Mouse (Mus musculus) CH12.LX (cell line): ENCODE measurements around the gene Fam3b. TPM values are rescaled to one million over a fixed set of nuclear protein-coding genes. Genes with fewer than 3 reads are reported as not detected.

Experiments
- DNase-seq: peaks from one replicate; pipeline ENCODE4 v3.0.0-alpha.2; 2013; ENCODE audit errors: extremely low read depth
- H3K27ac ChIP-seq: 2 replicates; pipeline ENCODE4 v1.5.1; 2012; ENCODE audit warnings: low read depth, mild to moderate bottlenecking, control low read depth, moderate library complexity; ENCODE audit not compliant: insufficient read depth
- H3K27me3 ChIP-seq: replicated peaks from 2 replicates; pipeline ENCODE3; 2012; ENCODE audit warnings: inconsistent platforms
- H3K36me3 ChIP-seq, 2 experiments: replicated peaks in 1 of 2; 2 replicates each; pipeline versions ENCODE3 to v1.6.1; 2012; ENCODE audit warnings: inconsistent platforms in 1 of 2, low read length in 1 of 2, mild to moderate bottlenecking in 1 of 2, mixed read lengths in 1 of 2, moderate library complexity in 1 of 2; ENCODE audit not compliant: control insufficient read depth in 1 of 2, insufficient read depth in 1 of 2
- H3K4me1 ChIP-seq, 2 experiments: 2 replicates each; pipeline ENCODE4 v1.6.1; 2012; ENCODE audit warnings: inconsistent platforms in 1 of 2, moderate library complexity in 1 of 2; ENCODE audit not compliant: insufficient read depth in 2 of 2, control insufficient read depth in 1 of 2
- H3K4me2 ChIP-seq: 2 replicates; pipeline ENCODE4 v1.6.1; 2012; ENCODE audit warnings: low read depth, mild to moderate bottlenecking, control low read depth; ENCODE audit not compliant: poor library complexity, insufficient read depth, severe bottlenecking
- H3K4me3 ChIP-seq, 3 experiments: fragments of 150-350 bp in 1 of 3; sonication (generic) in 1 of 3; replicated peaks in 1 of 3; 2 replicates each; pipeline versions ENCODE3 to v1.5.1; 2011 to 2012; ENCODE audit warnings: low read depth in 2 of 3, low read length in 2 of 3, mild to moderate bottlenecking in 2 of 3, moderate library complexity in 2 of 3, control low read depth in 1 of 3, improper control_type of control experiment in 1 of 3, inconsistent platforms in 1 of 3, mixed read lengths in 1 of 3; ENCODE audit not compliant: poor library complexity in 1 of 3
- H3K79me2 ChIP-seq: replicated peaks from 2 replicates; pipeline ENCODE4 v1.6.1; 2012; ENCODE audit warnings: mild to moderate bottlenecking, moderate library complexity; ENCODE audit not compliant: control insufficient read depth, poor library complexity, insufficient read depth, severe bottlenecking; ENCODE audit errors: extremely low read depth
- H3K9ac ChIP-seq: 2 replicates; pipeline ENCODE4 v1.6.1; 2012; ENCODE audit warnings: low read depth, mild to moderate bottlenecking, control low read depth, moderate library complexity; ENCODE audit not compliant: insufficient read depth
- H3K9me3 ChIP-seq: replicated peaks from 2 replicates; pipeline ENCODE3; 2012; ENCODE audit warnings: low read length, inconsistent platforms, mixed read lengths
- CHD2 ChIP-seq: IDR thresholded peaks from 2 replicates; pipeline ENCODE4 v1.6.1; 2011; ENCODE audit warnings: low read length, improper control_type of control experiment
- CTCF ChIP-seq, 2 experiments: IDR thresholded peaks in 1 of 2; conservative IDR thresholded peaks in 1 of 2; 2 replicates each; pipeline ENCODE4 v1.5.1; 2011 to 2012; ENCODE audit warnings: low read depth in 2 of 2, low read length in 2 of 2, improper control_type of control experiment in 1 of 2, inconsistent platforms in 1 of 2, mild to moderate bottlenecking in 1 of 2, moderate library complexity in 1 of 2
- E2F4 ChIP-seq: IDR thresholded peaks from 2 replicates; pipeline ENCODE4 v1.6.1; 2011; ENCODE audit warnings: low read depth, low read length, improper control_type of control experiment; ENCODE audit not compliant: insufficient replicate concordance
- EP300 ChIP-seq: IDR thresholded peaks from 2 replicates; pipeline ENCODE4 v1.6.1; 2011; ENCODE audit warnings: low read length, improper control_type of control experiment
- JUND ChIP-seq: conservative IDR thresholded peaks from 2 replicates; pipeline ENCODE4 v1.6.1; 2011; ENCODE audit warnings: low read depth, low read length, improper control_type of control experiment
- MAFK ChIP-seq: IDR thresholded peaks from 2 replicates; pipeline ENCODE4 v1.6.1; 2011; ENCODE audit warnings: low read length, improper control_type of control experiment; ENCODE audit not compliant: insufficient replicate concordance
- MAX ChIP-seq: IDR thresholded peaks from 2 replicates; pipeline ENCODE4 v1.6.1; 2011; ENCODE audit warnings: low read length, improper control_type of control experiment
- MXI1 ChIP-seq: IDR thresholded peaks from 2 replicates; pipeline ENCODE4 v1.6.1; 2011; ENCODE audit warnings: mild to moderate bottlenecking, low read depth, low read length, improper control_type of control experiment
- POLR2AphosphoS2 ChIP-seq: IDR thresholded peaks from 2 replicates; pipeline ENCODE4 v1.6.1; 2011; ENCODE audit warnings: low read depth, low read length, improper control_type of control experiment
- RAD21 ChIP-seq: IDR thresholded peaks from 2 replicates; pipeline ENCODE4 v1.6.1; 2011; ENCODE audit warnings: low read depth, mild to moderate bottlenecking, low read length, improper control_type of control experiment, moderate library complexity
- RCOR1 ChIP-seq: conservative IDR thresholded peaks from 2 replicates; pipeline ENCODE4 v1.6.1; 2012; ENCODE audit warnings: low read depth, mild to moderate bottlenecking, inconsistent platforms, low read length, improper control_type of control experiment
- SIN3A ChIP-seq: IDR thresholded peaks from 2 replicates; pipeline ENCODE4 v1.6.1; 2012; ENCODE audit warnings: low read length, improper control_type of control experiment, inconsistent platforms
- SMC3 ChIP-seq: IDR thresholded peaks from 2 replicates; pipeline ENCODE4 v1.6.1; 2011; ENCODE audit warnings: low read depth, low read length, improper control_type of control experiment
- UBTF ChIP-seq: IDR thresholded peaks from 2 replicates; pipeline ENCODE4 v1.6.1; 2012; ENCODE audit warnings: low read depth, mild to moderate bottlenecking, inconsistent platforms, low read length, improper control_type of control experiment, moderate library complexity
- ZC3H11A ChIP-seq: IDR thresholded peaks from 2 replicates; pipeline ENCODE4 v1.6.1; 2012; ENCODE audit warnings: low read depth, mild to moderate bottlenecking, inconsistent platforms, low read length, improper control_type of control experiment
- ZKSCAN1 ChIP-seq: IDR thresholded peaks from 2 replicates; pipeline ENCODE4 v1.6.1; 2012; ENCODE audit warnings: low read depth, inconsistent platforms, low read length, improper control_type of control experiment, borderline replicate concordance
- ZMIZ1 ChIP-seq: IDR thresholded peaks from 2 replicates; pipeline ENCODE4 v1.6.1; 2012; ENCODE audit warnings: low read depth, mild to moderate bottlenecking, inconsistent platforms, low read length, improper control_type of control experiment
- dilution Hi-C: fragments of 300-500 bp; cut with MboI; formaldehyde crosslinking; loops from 2 replicates; pipeline ENCODE4 v1.14.3; 2020; ENCODE audit warnings: low sequenced_read_pairs; ENCODE audit not compliant: extremely low pct_unique_long_range_greater_than_20kb, extremely low pct_ligation_motif_present
- in situ Hi-C: fragments of 300-500 bp; cut with MboI; formaldehyde crosslinking; loops from 3 replicates; pipeline ENCODE4 v1.14.3; 2019; ENCODE audit warnings: low sequenced_read_pairs, low pct_ligation_motif_present, low pct_unique_long_range_greater_than_20kb, mixed read lengths
- polyA plus RNA-seq: library from polyadenylated mRNA; unstranded; fragments of >175 nt; gene quantifications from 2 replicates; pipeline ENCODE4 v1.2.1, GENCODE M21; 2012; ENCODE audit warnings: low read depth; ENCODE audit not compliant: insufficient read length
- total RNA-seq, 2 experiments: library from RNA; depleted of rRNA; stranded (reverse); fragments of 300-350 nt in 1 of 2; fragments of >200 nt in 1 of 2; gene quantifications; 2 replicates each; pipeline ENCODE4 v1.2.3; 2012 to 2014

Gene Fam3b
- total and polyA plus RNA-seq, 3 experiments = not detected

DNA sequence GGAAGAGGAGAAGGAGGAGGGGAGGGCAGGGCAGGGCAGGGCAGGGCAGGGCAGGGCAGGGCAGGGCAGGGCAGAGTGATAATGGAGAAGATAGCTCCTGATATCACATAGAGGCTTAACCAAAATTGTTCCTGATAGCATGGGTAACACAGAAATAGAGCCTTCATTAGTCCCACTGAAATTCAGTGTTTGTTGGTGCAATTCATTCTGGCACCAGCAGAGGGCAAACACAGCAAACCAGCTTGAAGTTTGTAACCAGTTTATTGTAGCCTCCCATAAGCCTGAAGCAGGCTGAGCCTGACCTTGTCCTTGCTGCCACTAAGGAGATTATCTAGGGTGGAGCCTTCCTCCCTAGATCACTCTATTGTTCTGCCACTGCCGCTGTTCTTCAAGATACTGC lies 8.4 kb upstream of the Fam3b start:
- dilution Hi-C loops = no loop called here
- Histone ChIP-seq H3K4me1 (0 out of 4 replicates have a peak, but pooled peaks cover 0 to 2% of the 10 kb centered on the region in 2 experiments), H3K79me2 (no peaks in the 10 kb centered on the region), H3K4me2 (no peak overlapping the region), H3K27ac (no peak overlapping the region), H3K36me3 (no peaks in the 10 kb centered on the region), H3K27me3 (no peaks in the 10 kb centered on the region), H3K9ac (no peak overlapping the region), H3K9me3 (peaks cover 5% of the 10 kb centered on the region), H3K4me3 (no peak overlapping the region)
- in situ Hi-C loops = no loop called here
- TF ChIP-seq CTCF (conservative IDR thresholded peaks at IDR 0.05 in 1 of 2, IDR thresholded peaks at IDR 0.05 in 1 of 2; ENCODE audit: low read depth in 2 of 2, low read length in 2 of 2) (peak; percentile 90 to 92), ZC3H11A (peak; percentile 50), RAD21 (peak; percentile 81), SMC3 (peak; percentile 96), SIN3A (no peak)
- DNase-seq = peak; percentile 78

GRCm38 (mm10) chr16:97521983-97522382 lies 7.4 kb upstream of the Fam3b start:
- H3K9ac ChIP-seq = no peak overlapping the region
- DNase-seq = no peak
- TF ChIP-seq CHD2 (no peak), UBTF (no peak), JUND (no peak), MXI1 (no peak), RCOR1 (no peak), ZMIZ1 (no peak), POLR2AphosphoS2 (no peak), E2F4 (no peak), EP300 (no peak), ZKSCAN1 (no peak), CTCF (conservative IDR thresholded peaks at IDR 0.05 in 1 of 2, IDR thresholded peaks at IDR 0.05 in 1 of 2; ENCODE audit: low read depth in 2 of 2, low read length in 2 of 2) (no peak), MAFK (no peak), RAD21 (no peak), MAX (no peak)
- H3K4me1 ChIP-seq = 0 out of 4 replicates have a peak, but pooled peaks cover 0 to 2% of the 10 kb centered on the region in 2 experiments
- no peaks in the 10 kb centered on the region for H3K79me2 ChIP-seq
- peaks cover 5% of the 10 kb centered on the region for H3K9me3 ChIP-seq
- in situ Hi-C loops = no loop called here
- H3K4me2 ChIP-seq = no peak overlapping the region
- dilution Hi-C loops = no loop called here
- H3K27ac ChIP-seq = no peak overlapping the region
- no peaks in the 10 kb centered on the region for H3K27me3 ChIP-seq
- H3K36me3 ChIP-seq = no peaks in the 10 kb centered on the region
- no peak overlapping the region for H3K4me3 ChIP-seq
